Mouse (Mus musculus): ENCODE data around the gene Cplane1.

The Cplane1 gene

GRCm38 (mm10) chr15:8305474-8305873 lies 136.6 kb downstream of the Cplane1 start:
- DNase-seq, result no peak

DNA sequence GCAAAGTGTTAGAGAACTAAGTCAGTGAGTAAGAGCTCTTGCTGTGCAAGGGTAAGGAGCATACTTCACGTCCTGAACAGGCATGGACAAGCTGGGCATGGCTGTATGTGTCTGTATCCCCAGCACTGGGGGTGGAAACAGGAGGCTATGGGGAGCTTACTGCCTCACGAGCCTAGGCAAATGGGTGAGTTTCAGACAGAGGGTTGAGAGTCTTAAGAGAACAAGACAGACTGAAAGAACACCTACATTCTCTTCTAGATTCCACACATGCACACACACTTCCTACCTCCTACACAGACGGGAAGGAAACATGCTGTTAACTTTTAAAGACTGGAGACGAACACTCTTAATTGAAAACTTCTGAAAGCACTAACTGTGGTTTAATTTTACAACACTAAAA lies 148.5 kb downstream of the Cplane1 start:
- DNase-seq, result no peak

DNA sequence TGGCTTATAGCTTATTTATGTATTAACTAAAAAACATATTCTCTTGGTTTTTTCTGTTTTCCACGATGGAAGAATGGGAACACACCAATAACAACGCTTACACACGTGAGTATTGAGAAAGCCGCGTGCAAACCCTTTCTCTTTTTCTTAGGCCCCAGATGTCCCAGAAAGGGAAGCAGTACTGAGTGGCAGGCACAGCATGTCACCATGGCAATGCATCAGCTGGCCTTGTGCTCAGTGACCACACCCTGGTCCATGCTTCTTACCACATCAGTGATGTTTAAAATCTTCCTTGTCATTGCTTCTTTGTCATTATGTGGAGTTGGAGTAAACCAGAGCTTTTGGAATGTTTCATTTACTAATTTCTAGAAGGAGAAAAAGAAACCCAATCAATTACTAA lies 150.3 kb downstream of the Cplane1 start:
- no peak for DNase-seq

Measured in kidney, postnatal 14 days (tissue).